Mouse (Mus musculus) G1E (cell line): ENCODE measurements at regions not wholly inside any gene's neighbourhood (a gene's known extent, or its start where the extent isn't known, plus 50 kb on each side); places are given as distances from the start of the nearest gene placed in this dataset.

Source experiments
- CTCF ChIP-seq: IDR thresholded peaks from 2 replicates; pipeline ENCODE4 v1.5.1; 2012; ENCODE audit warnings: low read depth, low read length, inconsistent platforms, mixed read lengths
- GATA1 ChIP-seq: IDR thresholded peaks from 2 replicates; pipeline ENCODE4 v1.6.1; 2012; ENCODE audit warnings: borderline replicate concordance, low read length, inconsistent platforms, mixed read lengths
- GATA2 ChIP-seq: IDR thresholded peaks from 2 replicates; pipeline ENCODE4 v1.6.1; 2012; ENCODE audit warnings: low read depth, low read length, inconsistent platforms, borderline replicate concordance
- POLR2AphosphoS5 ChIP-seq: IDR thresholded peaks from 2 replicates; pipeline ENCODE4 v1.6.1; 2012; ENCODE audit warnings: low read depth, low read length, inconsistent platforms; ENCODE audit not compliant: insufficient replicate concordance
- TAL1 ChIP-seq: conservative IDR thresholded peaks from 2 replicates; pipeline ENCODE4 v1.6.1; 2012; ENCODE audit warnings: low read depth, low read length, inconsistent platforms, mixed read lengths

GRCm38 (mm10) chr12:25358846-25359525, 262.0 kb upstream of the Id2 start:
- TF ChIP-seq CTCF (no peak), GATA1 (no peak), TAL1 (no peak), POLR2AphosphoS5 (no peak), GATA2 (no peak)
